Mouse (Mus musculus): ENCODE measurements around the gene Rnf41. TPM values are rescaled to one million over a fixed set of nuclear protein-coding genes. Genes with fewer than 3 reads are reported as not detected.

Rnf41 gene
- polyA plus RNA-seq, 1 experiment from 2014 or later = 31.7 TPM

- DNase-seq (ENCODE audit: low spot score) = no peak
Measured at GRCm38 (mm10) chr10:128429052-128429451, 17.6 kb downstream of the Rnf41 start.

- DNase-seq (ENCODE audit: low spot score) = no peak
Measured at GRCm38 (mm10) chr10:128429454-128429853, 18.0 kb downstream of the Rnf41 start.

- DNase-seq (ENCODE audit: low spot score) = no peak
Measured at GRCm38 (mm10) chr10:128433417-128433816, 22.0 kb downstream of the Rnf41 start.

- peak; percentile 64 for DNase-seq (ENCODE audit: low spot score)
Measured at GRCm38 (mm10) chr10:128434681-128435080, 23.2 kb downstream of the Rnf41 start.

- DNase-seq (ENCODE audit: low spot score) = no peak
Measured at GRCm38 (mm10) chr10:128435186-128435823, 23.8 kb downstream of the Rnf41 start.

- DNase-seq (ENCODE audit: low spot score) = no peak
Measured at GRCm38 (mm10) chr10:128435873-128436272, 24.4 kb downstream of the Rnf41 start.

- DNase-seq (ENCODE audit: low spot score) = no peak
Measured at GRCm38 (mm10) chr10:128436376-128436775, 24.9 kb downstream of the Rnf41 start.

GRCm38 (mm10) chr10:128438675-128439279, 27.3 kb downstream of the Rnf41 start:
- no peak for DNase-seq (ENCODE audit: low spot score)

GRCm38 (mm10) chr10:128440407-128440806, 28.9 kb downstream of the Rnf41 start:
- DNase-seq (ENCODE audit: low spot score) = peak; percentile 41

GRCm38 (mm10) chr10:128441324-128442119, 30.1 kb downstream of the Rnf41 start:
- no peak for DNase-seq (ENCODE audit: low spot score)

GRCm38 (mm10) chr10:128442718-128443117, 31.3 kb downstream of the Rnf41 start:
- DNase-seq (ENCODE audit: low spot score) = no peak

- DNase-seq (ENCODE audit: low spot score) = no peak
Measured at GRCm38 (mm10) chr10:128444354-128444753, 32.9 kb downstream of the Rnf41 start.

- DNase-seq (ENCODE audit: low spot score) = no peak
Measured at GRCm38 (mm10) chr10:128445407-128445806, 34.0 kb downstream of the Rnf41 start.

- DNase-seq (ENCODE audit: low spot score) = no peak
Measured at GRCm38 (mm10) chr10:128451014-128451413, 39.6 kb downstream of the Rnf41 start.

- no peak for DNase-seq (ENCODE audit: low spot score)
Measured at GRCm38 (mm10) chr10:128454471-128454870, 43.0 kb downstream of the Rnf41 start.

- peak; percentile 87 for DNase-seq (ENCODE audit: low spot score)
Measured at GRCm38 (mm10) chr10:128455280-128455679, 43.8 kb downstream of the Rnf41 start.

GRCm38 (mm10) chr10:128457676-128458075, 46.2 kb downstream of the Rnf41 start:
- no peak for DNase-seq (ENCODE audit: low spot score)

- DNase-seq (ENCODE audit: low spot score) = peak; percentile 88
Measured at GRCm38 (mm10) chr10:128458348-128458718, 46.9 kb downstream of the Rnf41 start.

- DNase-seq (ENCODE audit: low spot score) = peak; percentile 87
Measured at GRCm38 (mm10) chr10:128458719-128459408, 47.4 kb downstream of the Rnf41 start, which contains the start of gene Smarcc2. Gene Smarcc2 (plus strand): TSS chr10:128459248.

- peak; percentile 54 for DNase-seq (ENCODE audit: low spot score)
Measured at GRCm38 (mm10) chr10:128459409-128460269, 48.2 kb downstream of the Rnf41 start.

GRCm38 (mm10) chr10:128460270-128460630, 48.8 kb downstream of the Rnf41 start:
- no peak for DNase-seq (ENCODE audit: low spot score)
